27 mouse cellular contexts compared by ENCODE assay signal in genomic region chr10:127901751-127902150, GRCm38 (mm10). TPM values are rescaled to one million over a fixed set of nuclear protein-coding genes. Genes with fewer than 3 reads are reported as not detected.
DNase-seq lines count a peak whose midpoint lies in the region; ATAC-seq and TF ChIP-seq lines count a peak whose summit lies in the region.
"Had no signal": no experiment of that assay in that cellular context is flagged by ENCODE, and none has a peak within 500 bp of the region (broad histone marks: within the 10 kb centered on the region; RNA-seq: fewer than 3 reads in every experiment).

No protein-coding gene starts in this region.

- TF ChIP-seq EP300 in stomach, postnatal 0 days (optimal IDR thresholded peaks at IDR 0.05), result no peak

- TF ChIP-seq CTCF in liver, adult 2 months (IDR thresholded peaks at IDR 0.05; ENCODE audit: low read depth, low read length), result no peak
- no peak for TF ChIP-seq CTCF in stomach, postnatal 0 days (IDR thresholded peaks at IDR 0.05; ENCODE audit: low read depth)

- TF ChIP-seq POLR2A in liver, adult 2 months (IDR thresholded peaks at IDR 0.05; ENCODE audit: extremely low read depth, insufficient read depth, low read length), result peak; percentile 50; the same call in 1 of the 2 replicates

- peaks cover 7% of the 10 kb centered on the region for H3K36me3 ChIP-seq in liver, adult 2 months (ENCODE audit: control insufficient read depth, insufficient read depth, low read length)
- no peaks in the 10 kb centered on the region for H3K36me3 ChIP-seq in lung, embryonic 15.5 days
- no peaks in the 10 kb centered on the region for H3K36me3 ChIP-seq in stomach, embryonic 15.5 days
- no peaks in the 10 kb centered on the region for H3K36me3 ChIP-seq in stomach, postnatal 0 days (ENCODE audit: control insufficient read depth, insufficient read depth, low read length)
- no peaks in the 10 kb centered on the region for H3K36me3 ChIP-seq in stomach, embryonic 16.5 days (ENCODE audit: control insufficient read depth, insufficient read depth, low read length)
- H3K36me3 ChIP-seq: G1E had no signal

- H3K9ac ChIP-seq in liver, adult 2 months (ENCODE audit: low read depth, low read length), result peak overlapping the region; percentile 72
- H3K9ac ChIP-seq in lung, embryonic 15.5 days, result no peak overlapping the region
- H3K9ac ChIP-seq in stomach, embryonic 15.5 days, result no peak overlapping the region
- no peak overlapping the region for H3K9ac ChIP-seq in stomach, postnatal 0 days (ENCODE audit: low read length)
- no peak overlapping the region for H3K9ac ChIP-seq in stomach, embryonic 16.5 days (ENCODE audit: low read length)

- H3K79me2 ChIP-seq in liver, adult 2 months (ENCODE audit: control insufficient read depth, insufficient read depth, low read length), result peaks cover 4% of the 10 kb centered on the region; the same call in 1 of the 2 replicates

- H3K4me3 ChIP-seq in liver, adult 2 months (ENCODE audit: insufficient read depth, low read depth, low read length), result peak overlapping the region; percentile 49
- H3K4me3 ChIP-seq in lung, embryonic 15.5 days, result no peak overlapping the region
- no peak overlapping the region for H3K4me3 ChIP-seq in stomach, embryonic 15.5 days (replicated peaks)
- no peak overlapping the region for H3K4me3 ChIP-seq in stomach, postnatal 0 days (ENCODE audit: low read depth, low read length)
- H3K4me3 ChIP-seq in stomach, embryonic 16.5 days (replicated peaks; ENCODE audit: low read length), result no peak overlapping the region

- H3K27ac ChIP-seq in liver, adult 2 months (replicated peaks; ENCODE audit: insufficient read depth, low read depth, low read length), result peak overlapping the region; percentile 98
- no peak overlapping the region for H3K27ac ChIP-seq in lung, embryonic 15.5 days
- H3K27ac ChIP-seq in stomach, embryonic 15.5 days, result no peak overlapping the region
- H3K27ac ChIP-seq in stomach, postnatal 0 days (replicated peaks), result no peak overlapping the region
- H3K27ac ChIP-seq in stomach, embryonic 16.5 days (ENCODE audit: low read length), result no peak overlapping the region

- ATAC-seq in lung, embryonic 15.5 days (ENCODE audit: borderline replicate concordance, extremely low read depth, low FRiP score, low TSS enrichment), result 0 out of 2 replicates have a peak, but pooled peaks have one; percentile 5
- 0 out of 2 replicates have a peak, but pooled peaks have one; percentile 11 for ATAC-seq in stomach, embryonic 15.5 days (ENCODE audit: insufficient read depth, low FRiP score, low read depth)
- no peak for ATAC-seq in stomach, postnatal 0 days (ENCODE audit: low FRiP score, low TSS enrichment)
- ATAC-seq in stomach, embryonic 16.5 days (ENCODE audit: insufficient read depth, low FRiP score), result 0 out of 2 replicates have a peak, but pooled peaks have one; percentile 19
- ATAC-seq: activated CD4-positive, CD25-positive, alpha-beta regulatory T cell, adult 4 months; CD4-positive, CD25-positive, alpha-beta regulatory T cell, adult 4 months; Patski had no signal

- peaks cover 36% of the 10 kb centered on the region for H3K4me1 ChIP-seq in liver, adult 2 months (ENCODE audit: control insufficient read depth, insufficient read depth, low read length)
- H3K4me1 ChIP-seq in lung, embryonic 15.5 days, result peaks cover 6% of the 10 kb centered on the region; the same call in 1 of the 2 replicates
- H3K4me1 ChIP-seq in stomach, embryonic 15.5 days, result peaks cover 7% of the 10 kb centered on the region; the same call in 1 of the 2 replicates
- H3K4me1 ChIP-seq in stomach, postnatal 0 days (replicated peaks; ENCODE audit: control insufficient read depth, insufficient read depth), result no peaks in the 10 kb centered on the region; the same call in 1 of the 2 replicates
- H3K4me1 ChIP-seq in stomach, embryonic 16.5 days (ENCODE audit: control insufficient read depth, insufficient read depth, low read length), result peaks cover 3% of the 10 kb centered on the region; the same call in 1 of the 2 replicates

- no peak overlapping the region for H3K4me2 ChIP-seq in lung, embryonic 15.5 days
- no peak overlapping the region for H3K4me2 ChIP-seq in stomach, embryonic 15.5 days
- no peak overlapping the region for H3K4me2 ChIP-seq in stomach, postnatal 0 days (replicated peaks; ENCODE audit: low read depth)
- no peak overlapping the region for H3K4me2 ChIP-seq in stomach, embryonic 16.5 days (ENCODE audit: low read depth, low read length)

- DNase-seq in liver, adult 2 months (ENCODE audit: extremely low read depth, low read depth, low spot score), result peak; percentile 95
- DNase-seq in liver, result no peak
- no peak for DNase-seq in lung, adult 18-20 months
- DNase-seq in stomach, postnatal 0 days (ENCODE audit: low spot score), result no peak
- DNase-seq in left cerebral cortex, adult 18-20 months (ENCODE audit: low spot score in 2 of 2), result no peak
- DNase-seq: adrenal gland, adult 2 months; adrenal gland, adult 8-10 months; adrenal gland, postnatal 10 days; adrenal gland, postnatal 14 days; adrenal gland, postnatal 25 days; adrenal gland, postnatal 36 days; B cell, adult 2 months; cerebellum, adult 11 months; cerebellum, adult 11-12 months had no signal

- H3K27me3 ChIP-seq in liver, adult 2 months (ENCODE audit: control insufficient read depth, insufficient read depth, low read length), result no peaks in the 10 kb centered on the region
- H3K27me3 ChIP-seq in lung, embryonic 15.5 days, result no peaks in the 10 kb centered on the region
- H3K27me3 ChIP-seq in stomach, embryonic 15.5 days (replicated peaks), result no peaks in the 10 kb centered on the region
- H3K27me3 ChIP-seq in stomach, postnatal 0 days (ENCODE audit: control insufficient read depth, insufficient read depth, low read length), result no peaks in the 10 kb centered on the region
- H3K27me3 ChIP-seq in stomach, embryonic 16.5 days (ENCODE audit: control insufficient read depth, insufficient read depth, low read length), result no peaks in the 10 kb centered on the region
- H3K27me3 ChIP-seq: Patski had no signal

- 20% methylated on average over 4 of the region's 4 CpGs for WGBS in liver, adult 2 months
- 68% methylated on average over 4 of the region's 4 CpGs for WGBS in lung, embryonic 15.5 days
- WGBS in stomach, embryonic 15.5 days, result 68% methylated on average over 4 of the region's 4 CpGs
- WGBS in stomach, postnatal 0 days, result 61% methylated on average over 4 of the region's 4 CpGs
- WGBS in stomach, embryonic 16.5 days, result 75% methylated on average over 4 of the region's 4 CpGs

- H3K9me3 ChIP-seq in lung, embryonic 15.5 days, result no peaks in the 10 kb centered on the region
- no peaks in the 10 kb centered on the region for H3K9me3 ChIP-seq in stomach, embryonic 15.5 days
- no peaks in the 10 kb centered on the region for H3K9me3 ChIP-seq in stomach, postnatal 0 days (ENCODE audit: control insufficient read depth, low read length)
- no peaks in the 10 kb centered on the region for H3K9me3 ChIP-seq in stomach, embryonic 16.5 days (replicated peaks; ENCODE audit: control insufficient read depth, low read length)
- H3K9me3 ChIP-seq: G1E had no signal

RNA-seq across cellular contexts. Expression of gene Sdr9c7, which starts 3.4 kb away (rescaled TPM):
- 25.6 and 26.9 TPM in 2 replicates for total RNA-seq in liver, adult 2 months (2014; rRNA removed)
- polyA plus RNA-seq in liver, adult 2 months (2012; rRNA removed), result 20.4 and 36.7 TPM in 2 replicates
- not detected in 2 replicates for polyA plus RNA-seq in lung, embryonic 15.5 days (2015; fragmentation: Nextera tagmentation; extraction: Ambion mirVana)
- 0.85 and 1.2 TPM in 2 replicates for polyA plus RNA-seq in stomach, embryonic 15.5 days (2015; fragmentation: Nextera tagmentation; extraction: Ambion mirVana)
- 24.6 and 24.7 TPM in 2 replicates for polyA plus RNA-seq in stomach, postnatal 0 days (2015; fragmentation: Nextera tagmentation; extraction: Ambion mirVana)
- polyA plus RNA-seq in stomach, embryonic 16.5 days (2015; fragmentation: Nextera tagmentation; extraction: Ambion mirVana), result 4.4 and 12.2 TPM in 2 replicates
- total RNA-seq in left cerebral cortex, adult 18-20 months (2021), result not detected
- total RNA-seq: CH12.LX, MEL had no signal
- polyA plus RNA-seq: activated CD4-positive, CD25-positive, alpha-beta regulatory T cell, adult 4 months; brain, embryonic 14.5 days; C2C12; CD4-positive, CD25-positive, alpha-beta regulatory T cell, adult 4 months; G1E; Patski had no signal

RNA-seq across cellular contexts. Expression of gene Rdh7, which starts 13.1 kb away (rescaled TPM):
- total RNA-seq in liver, adult 2 months (2014; rRNA removed), result 1,124 and 1,219 TPM in 2 replicates
- polyA plus RNA-seq in liver, adult 2 months (2012; rRNA removed), result 1,436 and 1,472 TPM in 2 replicates
- not detected in 2 replicates for polyA plus RNA-seq in lung, embryonic 15.5 days (2015; fragmentation: Nextera tagmentation; extraction: Ambion mirVana)
- polyA plus RNA-seq in stomach, embryonic 15.5 days (2015; fragmentation: Nextera tagmentation; extraction: Ambion mirVana), result 0.35 and 0.37 TPM in 2 replicates
- 1.9 and 2.1 TPM in 2 replicates for polyA plus RNA-seq in stomach, postnatal 0 days (2015; fragmentation: Nextera tagmentation; extraction: Ambion mirVana)
- 0.40 and 0.57 TPM in 2 replicates for polyA plus RNA-seq in stomach, embryonic 16.5 days (2015; fragmentation: Nextera tagmentation; extraction: Ambion mirVana)
- total RNA-seq in left cerebral cortex, adult 18-20 months (2021), result not detected
- total RNA-seq: adrenal gland, adult 18-20 months; adrenal gland, postnatal 25 days; CH12.LX; ES-E14; G1E; MEL had no signal
- polyA plus RNA-seq: activated CD4-positive, CD25-positive, alpha-beta regulatory T cell, adult 4 months; brain, embryonic 14.5 days; C2C12; CD4-positive, CD25-positive, alpha-beta regulatory T cell, adult 4 months; G1E; Patski had no signal

RNA-seq across cellular contexts. Expression of gene Rdh16f2, which starts 35.5 kb away (rescaled TPM):
- total RNA-seq in liver, adult 2 months (2014; rRNA removed), result 282 and 329 TPM in 2 replicates
- 281 and 297 TPM in 2 replicates for polyA plus RNA-seq in liver, adult 2 months (2012; rRNA removed)
- not detected in 2 replicates for polyA plus RNA-seq in lung, embryonic 15.5 days (2015; fragmentation: Nextera tagmentation; extraction: Ambion mirVana)
- not detected in 2 replicates for polyA plus RNA-seq in stomach, embryonic 15.5 days (2015; fragmentation: Nextera tagmentation; extraction: Ambion mirVana)
- not detected in 2 replicates for polyA plus RNA-seq in stomach, postnatal 0 days (2015; fragmentation: Nextera tagmentation; extraction: Ambion mirVana)
- 0.10 TPM in 1 of 2 replicates, not detected in the other for polyA plus RNA-seq in stomach, embryonic 16.5 days (2015; fragmentation: Nextera tagmentation; extraction: Ambion mirVana)
- not detected for total RNA-seq in left cerebral cortex, adult 18-20 months (2021)
- total RNA-seq: adrenal gland, adult 8-10 months; adrenal gland, postnatal 25 days; adrenal gland, postnatal 36 days; CH12.LX; ES-E14; MEL had no signal
- polyA plus RNA-seq: activated CD4-positive, CD25-positive, alpha-beta regulatory T cell, adult 4 months; adrenal gland, adult 2 months; brain, embryonic 14.5 days; C2C12; CD4-positive, CD25-positive, alpha-beta regulatory T cell, adult 4 months; Patski had no signal

RNA-seq across cellular contexts. Expression of gene Rdh19, which starts 52.0 kb away (rescaled TPM):
- not detected in 2 replicates for total RNA-seq in liver, adult 2 months (2014; rRNA removed)
- 0.05 TPM in 1 of 2 replicates, not detected in the other for polyA plus RNA-seq in liver, adult 2 months (2012; rRNA removed)
- not detected in 2 replicates for polyA plus RNA-seq in lung, embryonic 15.5 days (2015; fragmentation: Nextera tagmentation; extraction: Ambion mirVana)
- not detected in 2 replicates for polyA plus RNA-seq in stomach, embryonic 15.5 days (2015; fragmentation: Nextera tagmentation; extraction: Ambion mirVana)
- not detected in 2 replicates for polyA plus RNA-seq in stomach, postnatal 0 days (2015; fragmentation: Nextera tagmentation; extraction: Ambion mirVana)
- polyA plus RNA-seq in stomach, embryonic 16.5 days (2015; fragmentation: Nextera tagmentation; extraction: Ambion mirVana), result not detected in 2 replicates
- not detected for total RNA-seq in left cerebral cortex, adult 18-20 months (2021)
- total RNA-seq: adrenal gland, adult 18-20 months; adrenal gland, adult 2 months; adrenal gland, postnatal 14 days; adrenal gland, postnatal 25 days; CH12.LX; ES-E14; MEL had no signal
- polyA plus RNA-seq: activated CD4-positive, CD25-positive, alpha-beta regulatory T cell, adult 4 months; adrenal gland, adult 2 months; brain, embryonic 14.5 days; C2C12; CD4-positive, CD25-positive, alpha-beta regulatory T cell, adult 4 months; G1E; Patski had no signal

Comparison
In these comparisons a context has a peak if more than half of its experiments do, and no peak if none do; other contexts are left out.
1. RNA of gene Rdh7, which starts 13.1 kb away (polyA plus RNA-seq): 1,436 to 1,472 TPM in liver, adult 2 months; 1.9 to 2.1 TPM in stomach, postnatal 0 days, 0.40 to 0.57 TPM in stomach, embryonic 16.5 days, 0.35 to 0.37 TPM in stomach, embryonic 15.5 days and not detected in lung, embryonic 15.5 days; every median in the first group is over 100 times any median in the second.
2. RNA of gene Rdh16f2, which starts 35.5 kb away (polyA plus RNA-seq): 281 to 297 TPM in liver, adult 2 months; 0.10 TPM in stomach, embryonic 16.5 days, not detected in stomach, postnatal 0 days, not detected in lung, embryonic 15.5 days and not detected in stomach, embryonic 15.5 days; every median in the first group is over 100 times any median in the second.